Mouse (Mus musculus) layer of hippocampus, adult 9-10 months (tissue): ENCODE data around the gene Slc30a2.
A peak's percentile ranks its signal among the peaks of the same experiment; 100 is the strongest.
"Not testable (repeated sequence)": the region's sequence is repeated elsewhere in the genome, so short reads cannot be mapped to it uniquely, and the experiment has no call there.

ENCODE experiments used
- DNase-seq: peaks from one replicate; pipeline ENCODE4 v3.0.0; 2022; ENCODE audit warnings: low spot score

The Slc30a2 gene

DNA sequence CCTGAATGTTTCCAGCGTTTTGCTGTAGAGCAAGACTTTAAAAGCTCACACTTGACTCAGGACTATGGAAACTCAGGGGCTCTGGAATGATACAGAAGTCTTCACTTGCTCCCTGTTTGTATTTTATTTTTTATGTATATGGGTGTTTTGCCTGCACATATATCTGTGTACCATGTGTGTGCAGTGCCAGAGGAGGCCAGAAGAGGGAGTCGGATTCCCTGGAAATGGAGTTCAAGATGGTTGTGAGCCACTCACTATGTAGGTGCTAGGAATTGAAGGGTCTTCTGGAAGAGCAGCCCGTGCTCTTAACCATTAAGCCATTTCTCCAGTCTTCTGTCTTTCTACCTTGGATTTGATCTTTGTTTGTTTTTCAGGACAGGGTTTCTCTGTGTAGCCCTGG is 21.5 kb upstream of the Slc30a2 start:
- DNase-seq: no peak

DNA sequence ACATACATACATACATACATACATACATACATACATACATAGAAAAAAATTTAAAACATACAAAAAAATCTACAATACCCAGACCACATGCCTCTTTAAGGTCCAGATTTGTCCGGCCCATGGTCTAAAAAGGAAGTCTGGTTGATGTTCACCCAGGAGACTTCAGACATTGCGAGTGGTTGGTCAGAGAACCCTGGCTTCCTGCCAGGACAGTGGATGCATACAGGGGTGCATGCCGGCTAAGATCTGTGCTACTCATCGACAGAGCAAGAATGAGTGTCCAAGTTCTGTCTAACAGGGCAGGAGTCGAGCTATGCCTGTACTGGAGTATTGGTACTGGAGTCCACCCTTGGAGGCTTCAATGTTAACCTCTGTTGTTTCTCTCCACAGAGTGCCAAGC is 18.3 kb upstream of the Slc30a2 start:
- DNase-seq: no peak

DNA sequence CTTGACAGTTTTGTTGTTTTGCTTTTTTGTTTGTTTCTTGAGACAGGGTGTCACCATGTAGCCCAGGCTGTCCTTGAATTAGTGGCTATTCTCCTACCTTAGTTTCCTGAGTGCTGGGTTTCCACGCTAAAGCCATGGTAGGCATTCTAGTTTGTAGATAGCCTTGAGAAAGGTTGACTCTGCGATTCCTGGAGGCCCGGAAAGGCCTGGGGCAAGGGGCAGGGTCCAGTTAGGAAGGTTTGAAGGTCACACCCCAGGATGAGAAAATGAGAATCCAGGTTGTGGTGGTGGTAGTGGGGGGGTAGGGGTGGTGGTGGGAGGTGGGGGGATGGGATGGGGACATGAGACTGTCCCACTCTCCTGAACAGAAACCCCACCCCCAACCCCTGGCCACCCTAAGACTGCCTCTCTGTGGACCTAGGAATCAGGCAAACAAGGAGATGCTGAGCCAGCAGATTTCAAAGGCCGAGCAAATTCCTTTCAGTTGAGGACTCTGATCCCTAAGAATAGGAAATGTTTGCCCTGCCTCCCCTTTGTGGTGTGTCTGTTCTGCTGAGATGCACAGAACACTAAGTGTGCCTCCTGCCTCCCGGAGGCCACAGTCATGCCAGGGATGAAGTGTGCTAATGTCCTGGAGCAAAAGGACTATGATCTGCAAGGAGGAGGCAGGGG is 16.0 kb upstream of the Slc30a2 start:
- DNase-seq: no peak

DNA sequence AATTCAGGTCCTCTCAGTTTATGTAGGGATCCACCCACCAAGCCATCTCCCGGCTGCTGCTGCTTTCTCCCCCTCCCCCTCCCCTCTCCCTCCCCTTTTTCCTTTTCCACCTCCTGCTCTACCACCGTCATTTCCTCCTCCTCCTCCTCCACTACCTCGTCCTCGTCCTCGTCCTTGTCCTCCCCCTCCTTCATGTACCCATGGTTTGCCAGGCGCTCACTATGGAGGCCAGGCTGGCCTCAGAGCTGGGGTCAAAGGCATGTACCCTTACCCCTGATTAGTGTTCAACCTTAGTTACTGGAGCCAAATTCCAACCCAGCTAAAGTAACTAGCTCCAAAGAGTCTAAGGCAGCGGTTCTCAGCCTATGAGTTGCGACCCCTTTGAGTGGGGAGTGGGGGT is 14.8 kb upstream of the Slc30a2 start:
- DNase-seq: no peak

DNA sequence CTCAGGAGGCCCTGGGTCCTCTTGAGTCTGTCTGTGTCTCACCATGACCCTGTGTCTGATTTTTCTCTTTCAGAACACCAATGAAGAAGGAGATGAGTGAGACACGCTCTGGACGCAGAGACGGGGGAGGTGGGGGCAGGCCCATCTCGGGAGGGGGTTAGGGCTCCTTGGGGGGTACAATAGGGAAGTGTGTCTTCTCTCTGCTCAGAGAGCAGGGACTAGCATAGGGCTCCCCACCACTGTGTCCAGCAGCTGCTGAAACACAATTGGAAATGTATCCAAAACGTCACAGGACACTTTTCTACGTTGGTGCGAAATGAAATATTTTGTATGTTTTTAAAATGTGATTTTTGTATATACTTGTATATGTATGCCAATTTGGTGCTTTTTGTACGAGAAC is 14.1 kb upstream of the Slc30a2 start:
- no peak for DNase-seq

DNA sequence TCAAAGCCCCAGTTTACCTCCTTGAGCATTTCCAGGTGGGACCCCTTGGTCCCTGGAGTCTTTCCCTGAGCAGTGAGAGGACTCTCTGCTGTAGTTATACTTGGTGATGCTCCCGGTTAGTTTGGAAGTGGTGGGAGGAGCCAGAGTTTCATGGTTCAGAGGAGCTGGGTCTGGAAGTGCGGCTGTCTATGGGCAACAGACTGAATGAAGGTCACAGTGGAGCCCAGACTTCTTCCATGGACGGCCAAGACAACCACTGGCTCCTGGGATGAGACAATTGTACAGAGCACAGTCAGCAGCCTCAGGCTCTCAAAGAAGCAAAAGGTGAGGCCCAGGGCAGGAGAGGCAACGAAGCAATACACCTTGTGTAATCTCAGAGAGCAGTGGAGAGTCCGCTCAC is 12.7 kb upstream of the Slc30a2 start:
- DNase-seq: no peak

DNA sequence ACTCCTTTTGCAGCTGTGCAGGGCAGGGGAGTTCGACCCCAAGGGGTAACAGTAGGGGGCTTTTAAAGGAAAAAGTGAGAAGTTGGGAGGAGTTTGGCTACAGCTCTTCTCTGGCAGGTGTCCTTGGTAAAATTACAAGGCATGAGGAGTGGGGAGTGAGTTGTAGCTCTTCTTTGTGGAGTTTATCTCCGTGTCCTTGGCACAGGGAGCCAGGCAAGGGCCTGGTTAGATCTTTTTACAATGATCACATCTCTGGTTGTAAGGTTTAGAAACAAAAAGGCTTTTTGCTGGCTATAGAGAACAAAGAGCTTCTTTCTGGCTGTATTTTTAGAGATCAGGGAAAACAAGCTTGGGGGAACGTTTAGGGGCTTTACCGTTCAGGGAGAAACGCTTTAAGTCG is 1.8 kb upstream of the Slc30a2 start:
- not testable (repeated sequence) for DNase-seq

DNA sequence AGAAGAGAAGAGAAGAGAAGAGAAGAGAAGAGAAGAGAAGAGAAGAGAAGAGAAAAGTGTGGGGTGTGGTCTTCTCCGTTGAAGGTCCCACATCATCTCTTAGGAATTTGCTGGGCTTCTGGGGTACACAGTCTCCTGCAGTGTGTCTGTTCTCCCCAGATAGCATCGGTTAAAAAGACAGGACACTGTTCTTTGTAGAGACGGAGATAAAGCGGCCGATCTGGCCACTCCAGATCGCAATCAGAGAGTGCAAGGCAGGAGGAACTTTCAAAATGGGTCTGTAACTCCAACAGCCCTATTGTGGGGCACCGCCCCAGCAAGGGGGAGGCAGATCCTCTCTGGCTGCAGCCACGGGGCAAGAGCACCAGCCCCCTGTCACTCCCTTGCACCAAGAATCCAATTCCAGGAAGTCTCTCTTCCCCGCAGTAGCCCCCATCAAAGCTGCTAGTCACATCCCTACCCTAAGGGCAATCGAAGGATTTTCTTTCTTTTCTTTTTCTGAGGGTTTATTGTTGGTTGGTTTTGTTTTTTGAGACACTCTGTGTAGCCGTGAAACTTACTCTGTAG is 685 bp upstream of the Slc30a2 start:
- no peak for DNase-seq

DNA sequence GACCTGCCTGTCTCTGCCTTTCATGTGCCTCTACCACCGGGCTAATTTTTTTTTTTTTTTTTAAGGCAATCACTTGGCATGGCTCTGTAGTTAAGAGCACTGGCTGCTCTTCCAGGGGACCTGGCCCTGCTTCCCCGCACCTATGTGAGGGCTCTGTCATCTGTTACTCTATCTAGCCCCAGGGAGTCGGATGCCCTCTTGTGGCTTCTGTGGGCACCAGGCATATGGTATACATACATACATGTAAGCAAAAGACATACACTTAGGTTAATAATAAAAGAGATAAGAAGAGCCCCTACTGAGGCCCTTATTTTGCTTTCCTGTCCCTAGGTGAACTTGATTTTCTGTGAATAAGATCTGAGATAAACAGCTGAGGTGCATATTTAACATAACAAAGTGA is 1.6 kb downstream of the Slc30a2 start:
- no peak for DNase-seq

DNA sequence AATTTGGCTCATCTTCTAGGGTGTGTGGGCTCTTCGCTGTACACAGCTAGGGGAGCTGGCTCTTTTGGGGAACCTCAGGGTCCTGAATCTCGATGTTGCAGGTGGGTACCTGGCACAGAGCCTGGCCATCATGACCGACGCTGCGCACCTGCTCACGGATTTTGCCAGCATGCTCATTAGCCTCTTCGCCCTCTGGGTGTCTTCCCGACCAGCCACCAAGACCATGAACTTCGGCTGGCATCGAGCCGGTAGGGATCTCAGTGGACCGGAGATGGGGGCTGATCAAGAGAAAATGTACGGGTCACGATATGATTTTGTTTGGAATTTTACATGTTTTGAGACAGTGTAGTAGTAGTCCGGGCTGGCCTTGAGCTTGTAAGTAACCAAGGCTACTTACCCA is 2.8 kb downstream of the Slc30a2 start:
- DNase-seq: no peak

DNA sequence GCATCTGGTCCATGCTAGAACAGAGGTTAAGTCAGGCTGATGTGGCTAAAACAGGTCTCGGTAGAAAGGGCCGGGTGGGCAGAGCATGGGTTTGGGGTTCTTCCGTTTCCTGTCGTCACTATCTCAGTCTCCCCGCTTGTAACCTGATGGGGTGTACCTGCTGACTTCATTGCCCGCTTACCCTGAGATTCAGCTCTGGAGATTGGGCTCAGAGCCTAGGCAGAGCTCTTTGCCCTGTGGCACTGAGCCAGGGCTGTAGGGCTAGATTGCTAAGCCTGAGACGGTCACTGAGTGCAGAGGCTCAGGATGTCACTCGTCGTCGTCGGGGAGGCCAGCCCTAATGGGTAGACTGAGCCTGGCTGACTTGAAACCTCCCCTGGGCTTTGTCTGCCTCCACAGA is 5.1 kb downstream of the Slc30a2 start:
- DNase-seq: no peak

DNA sequence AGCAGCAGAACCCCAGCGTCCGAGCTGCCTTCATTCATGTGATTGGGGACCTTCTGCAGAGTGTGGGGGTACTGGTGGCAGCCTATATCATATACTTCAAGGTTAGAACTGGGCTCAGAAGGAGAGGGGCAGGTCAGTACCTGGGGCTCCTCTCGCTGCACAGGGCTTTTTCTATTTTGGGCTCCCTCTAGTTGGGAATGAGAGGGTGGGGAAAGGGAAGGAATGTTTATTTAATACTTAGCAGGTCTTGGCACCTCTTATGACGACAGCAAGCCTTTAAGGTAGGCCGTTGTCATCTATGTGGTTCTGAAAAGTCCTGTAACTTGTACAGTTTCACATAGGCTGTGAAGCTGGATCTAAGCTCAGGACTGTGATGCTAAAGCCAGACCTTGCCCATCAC is 5.6 kb downstream of the Slc30a2 start:
- no peak for DNase-seq

DNA sequence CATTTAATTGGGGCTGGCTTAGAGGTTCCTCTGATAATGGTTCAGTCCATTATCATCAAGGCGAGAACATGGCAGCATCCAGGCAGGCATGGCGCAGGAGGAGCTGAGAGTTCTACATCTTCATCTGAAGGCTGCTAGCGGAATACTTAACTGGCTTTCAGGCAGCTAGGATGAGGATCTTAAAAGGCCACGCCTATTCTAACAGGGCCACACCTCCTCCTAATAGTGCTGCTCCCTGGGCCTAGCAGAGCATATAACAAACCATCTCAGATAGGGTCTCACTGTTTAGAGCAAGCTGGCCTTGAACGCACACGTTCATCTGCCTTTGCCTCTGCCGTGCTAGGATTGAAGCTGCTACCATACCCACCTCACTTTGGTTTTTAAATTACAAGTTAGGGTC is 6.8 kb downstream of the Slc30a2 start:
- DNase-seq: no peak

DNA sequence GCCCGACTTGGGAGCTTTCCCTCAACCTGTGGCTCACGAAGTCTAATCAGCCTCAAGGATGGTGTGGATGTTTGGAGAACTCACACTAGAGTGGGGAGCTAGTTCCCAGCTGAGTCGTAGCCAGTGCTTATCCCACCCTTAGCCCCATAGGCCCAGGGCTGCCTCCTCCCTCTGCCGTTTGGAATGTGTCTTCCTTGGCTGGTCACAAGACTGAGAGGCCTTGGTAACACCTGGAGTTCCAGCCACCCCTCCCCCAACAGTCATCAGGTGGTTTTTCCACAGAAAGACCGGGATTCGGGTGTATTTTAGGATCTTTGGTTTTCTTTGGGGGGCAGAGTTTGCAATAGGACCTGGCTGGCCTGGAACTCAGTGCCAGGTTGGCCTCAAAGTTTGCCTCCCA is 7.7 kb downstream of the Slc30a2 start:
- no peak for DNase-seq

DNA sequence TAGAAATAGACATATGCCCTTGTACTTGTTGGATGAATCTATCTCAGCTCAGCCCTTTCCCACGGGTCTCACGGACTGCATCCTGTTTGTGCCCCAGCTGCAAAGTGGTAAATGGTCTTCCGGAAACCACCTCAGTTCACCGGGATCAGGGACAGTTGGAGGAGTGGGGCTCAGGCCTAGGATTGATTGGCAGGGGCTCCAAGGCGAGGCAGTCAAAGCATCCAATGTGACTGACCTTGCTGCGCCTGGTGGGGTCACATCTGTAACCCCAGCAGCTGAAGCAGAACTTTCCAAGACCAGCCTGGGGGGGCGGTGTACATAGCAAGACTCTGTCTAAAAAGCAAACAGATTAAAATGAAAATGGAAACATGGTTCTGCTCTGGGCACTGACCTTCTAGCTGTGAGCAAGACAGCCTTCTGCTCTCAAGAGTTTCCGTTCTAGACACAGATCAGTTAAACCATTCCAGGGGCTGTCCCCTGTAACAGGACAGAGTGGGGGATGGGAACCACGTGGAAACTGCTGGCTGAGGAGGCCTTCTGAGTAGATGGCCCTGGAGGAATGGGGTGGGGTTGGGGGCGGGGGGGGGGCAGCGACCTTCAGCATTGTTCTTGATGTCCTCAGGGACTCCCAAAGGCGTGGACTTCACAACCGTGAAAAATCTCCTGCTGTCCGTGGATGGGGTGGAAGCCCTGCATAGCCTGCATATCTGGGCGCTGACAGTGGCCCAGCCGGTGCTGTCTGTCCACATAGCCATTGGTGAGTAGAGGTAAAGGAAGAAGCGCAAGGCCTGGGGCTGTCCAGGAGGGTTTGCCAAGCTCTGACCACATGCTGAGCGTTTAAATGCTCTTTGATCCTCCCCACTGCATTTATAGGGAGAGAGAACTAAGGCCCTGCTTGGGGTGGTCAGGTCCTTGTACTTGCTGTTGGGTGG is 8.6 kb downstream of the Slc30a2 start:
- no peak for DNase-seq

DNA sequence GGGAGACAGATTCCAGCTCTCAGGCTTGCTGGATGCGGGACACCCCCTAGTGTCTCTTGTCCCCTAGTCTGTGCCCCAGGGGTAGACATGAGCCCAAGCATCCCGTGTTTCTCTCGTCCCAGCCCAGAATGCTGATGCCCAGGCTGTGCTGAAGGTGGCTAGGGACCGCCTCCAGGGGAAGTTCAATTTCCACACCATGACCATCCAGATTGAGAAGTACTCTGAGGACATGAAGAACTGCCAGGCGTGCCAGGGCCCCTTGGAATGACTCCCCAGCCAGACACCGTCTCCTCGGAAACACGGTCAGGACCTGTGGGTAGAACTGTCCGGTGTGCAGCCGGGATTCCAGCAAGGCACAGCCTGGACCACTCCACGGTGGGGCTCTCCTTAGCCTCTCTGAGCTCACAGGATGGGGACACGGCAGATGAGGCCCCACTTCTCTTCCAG is 9.3 kb downstream of the Slc30a2 start:
- DNase-seq: no peak

DNA sequence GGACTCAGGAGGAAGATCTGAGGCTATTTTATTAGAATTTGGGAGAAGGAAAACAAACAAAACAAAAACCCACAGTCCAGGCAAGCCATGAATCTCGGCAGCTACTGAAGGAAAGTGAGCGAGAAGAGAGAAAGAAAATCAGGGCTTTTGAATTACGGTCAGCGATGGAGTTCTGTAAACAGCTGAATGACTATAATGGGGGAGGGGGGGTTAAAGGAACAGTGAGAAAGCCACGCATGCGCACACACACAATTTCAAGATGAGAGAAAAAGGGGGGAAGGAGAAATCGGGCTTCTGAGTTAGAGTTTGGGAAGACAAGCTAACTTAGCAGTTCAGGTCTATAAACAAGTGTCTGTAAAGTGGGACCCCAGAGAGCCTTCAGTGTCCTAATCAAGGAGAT is 9.9 kb downstream of the Slc30a2 start:
- no peak for DNase-seq

DNA sequence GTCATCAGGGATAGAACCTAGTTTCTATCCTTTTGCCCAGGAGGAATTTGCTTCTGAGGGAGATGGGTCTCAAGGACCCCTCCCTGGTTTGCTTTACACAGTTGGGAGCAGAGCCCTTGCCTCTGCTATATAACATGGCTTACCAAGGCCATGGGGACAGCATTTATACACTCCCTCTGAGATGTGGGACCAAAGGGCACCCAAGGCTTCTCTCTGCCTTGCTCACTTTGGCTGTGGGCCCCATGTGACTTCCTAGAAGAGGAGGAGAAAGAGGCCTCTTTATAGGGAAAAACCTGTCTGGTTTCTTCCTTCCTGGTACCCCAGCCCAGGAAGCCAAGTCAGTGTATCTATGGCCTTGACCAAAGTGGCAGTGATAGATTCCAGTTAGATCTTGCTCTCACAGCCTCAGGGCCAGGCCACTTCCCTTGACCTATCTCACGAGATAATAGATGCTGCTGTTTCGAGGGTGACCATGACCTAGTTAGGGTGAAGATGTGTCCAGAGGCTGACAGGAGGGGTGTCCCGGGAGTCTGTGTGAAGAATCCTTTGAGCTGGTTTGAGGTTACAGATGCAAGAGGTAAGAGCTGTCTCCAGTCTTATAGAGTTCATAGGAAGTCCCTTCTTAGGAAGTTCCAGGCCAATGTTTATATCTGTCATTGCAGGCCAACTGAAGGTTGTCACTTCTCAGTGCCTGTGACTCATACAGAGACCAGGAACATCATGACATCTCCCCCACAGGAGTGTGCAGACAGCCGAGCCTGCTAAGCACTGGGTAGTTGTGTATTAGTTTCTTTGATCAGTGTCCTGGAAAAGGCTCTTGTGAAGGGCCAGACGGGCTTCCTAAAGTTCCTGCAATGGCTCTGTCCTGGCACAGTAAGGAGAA is 10.8 kb downstream of the Slc30a2 start:
- no peak for DNase-seq

DNA sequence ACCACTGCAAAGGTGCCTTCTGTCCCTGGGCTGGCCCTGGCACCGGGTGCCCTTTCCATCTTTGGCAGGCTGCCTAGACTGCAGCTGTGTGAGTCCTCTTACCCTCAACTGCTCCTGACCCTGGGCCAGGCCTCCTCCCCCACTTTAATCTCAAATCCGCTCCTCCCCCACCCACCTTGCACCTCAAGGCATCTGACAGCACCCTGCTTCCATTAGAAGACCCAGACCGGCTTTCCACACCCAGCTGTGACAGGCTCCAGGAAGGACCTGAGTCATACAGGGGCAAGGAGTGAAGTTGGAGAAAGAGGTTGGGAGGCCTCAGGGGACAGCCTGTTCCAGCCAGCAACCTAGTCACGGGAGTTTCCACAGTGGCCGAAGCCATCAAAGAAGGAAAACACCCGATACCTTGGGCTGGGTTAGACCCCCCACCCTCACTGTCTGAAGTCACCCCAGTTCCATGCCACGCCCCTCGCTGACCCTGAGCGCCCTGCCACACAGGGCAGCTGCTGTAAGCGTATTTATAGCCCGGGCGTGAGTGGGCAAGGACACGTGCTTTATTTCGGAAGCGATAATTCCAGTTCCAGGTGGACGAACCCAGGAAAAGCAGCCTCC is 13.0 kb downstream of the Slc30a2 start:
- no peak for DNase-seq

DNA sequence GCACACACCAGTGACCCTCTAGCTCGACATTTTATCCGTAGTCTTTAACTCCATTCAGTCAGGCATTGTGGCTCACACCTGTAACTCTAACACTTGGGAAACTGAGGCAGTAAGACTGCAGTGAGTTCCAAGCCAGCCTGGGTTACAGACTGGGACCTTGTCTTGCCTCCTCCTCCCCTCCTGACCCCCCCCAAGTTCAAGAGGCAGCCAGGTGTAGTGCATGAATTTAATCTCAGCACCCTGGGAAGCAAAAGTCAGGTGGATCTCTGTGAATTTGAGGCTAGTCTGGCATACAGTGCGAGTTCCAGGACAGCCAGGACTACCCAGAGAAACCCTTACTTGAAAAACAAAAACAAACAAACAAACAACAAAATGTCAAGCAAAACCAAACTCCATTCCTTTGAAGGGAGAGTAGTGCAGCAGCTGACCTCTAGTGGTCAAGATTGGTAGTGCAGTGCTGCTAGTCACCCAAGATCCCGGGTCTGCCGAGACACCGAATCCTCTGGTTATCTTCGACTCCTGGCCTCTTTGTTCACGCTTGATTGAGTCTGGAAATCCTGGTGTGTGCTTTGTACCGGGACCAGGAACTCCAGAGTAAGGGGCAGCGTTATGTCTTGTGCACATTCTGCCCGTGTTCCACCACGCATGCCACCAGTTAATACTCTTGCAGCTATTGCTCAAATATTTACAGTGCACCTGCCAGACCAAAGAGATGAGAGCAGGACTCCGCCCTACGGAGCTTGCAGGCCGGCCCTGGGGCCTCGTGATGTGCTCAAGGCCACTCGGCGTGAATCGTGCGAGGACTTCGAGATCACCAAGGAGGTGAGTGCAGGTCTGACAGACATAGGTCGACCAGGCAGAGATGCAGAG is 13.8 kb downstream of the Slc30a2 start:
- peak; percentile 69 for DNase-seq

DNA sequence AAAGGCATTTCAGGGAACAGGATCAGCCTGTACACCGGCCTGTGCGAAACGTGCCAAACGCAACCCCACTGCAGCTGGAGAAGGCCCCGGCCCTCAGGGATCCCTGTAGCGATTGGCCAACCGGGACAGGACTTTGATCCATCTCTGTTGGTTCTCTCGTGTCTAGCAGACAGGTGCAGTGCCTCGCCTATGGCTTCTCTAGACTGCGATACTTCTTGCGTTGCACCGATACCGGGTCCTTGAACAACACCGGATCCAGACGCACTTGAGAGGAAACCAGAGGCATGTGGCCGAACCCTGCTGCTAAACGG is 14.4 kb downstream of the Slc30a2 start:
- no peak for DNase-seq
